ENCODE assay signal across 17 mouse cellular contexts in the genomic region with DNA sequence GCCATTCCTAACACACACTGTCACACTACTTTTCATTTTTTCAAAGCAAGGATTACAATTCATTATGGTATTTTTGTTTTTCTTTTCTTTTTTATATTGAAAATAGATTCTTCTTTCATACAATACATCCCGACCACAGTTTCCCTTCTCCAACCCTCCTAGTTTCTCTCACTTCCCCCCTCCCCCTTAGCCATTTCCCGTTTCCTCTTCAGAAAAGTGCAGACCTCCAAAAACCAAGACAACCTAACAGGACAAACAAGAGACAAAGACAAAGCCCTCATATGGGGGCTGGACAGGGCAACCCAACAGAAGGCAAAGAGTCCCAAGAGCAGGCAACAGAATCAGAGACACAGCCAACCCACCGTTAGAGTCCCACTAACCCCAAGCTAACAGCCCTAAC.
"Had no signal": no experiment of that assay in that cellular context is flagged by ENCODE, and none has a peak within 500 bp of the region (broad histone marks: within the 10 kb centered on the region; RNA-seq: fewer than 3 reads in every experiment).

No protein-coding gene starts in this region.

- H3K9ac ChIP-seq: liver, embryonic 15.5 days; lung, embryonic 14.5 days; midbrain, embryonic 12.5 days; neural tube, embryonic 13.5 days; neural tube, embryonic 15.5 days had no signal

- H3K4me3 ChIP-seq: liver, embryonic 15.5 days; midbrain, embryonic 10.5 days; midbrain, embryonic 12.5 days; neural tube, embryonic 13.5 days; neural tube, embryonic 15.5 days had no signal

- H3K27me3 ChIP-seq: liver, embryonic 15.5 days; midbrain, embryonic 12.5 days; neural tube, embryonic 13.5 days; neural tube, embryonic 15.5 days had no signal

- H3K4me1 ChIP-seq: liver, embryonic 15.5 days; midbrain, embryonic 10.5 days; midbrain, embryonic 12.5 days; neural tube, embryonic 13.5 days; neural tube, embryonic 15.5 days had no signal

- H3K9me3 ChIP-seq: liver, embryonic 15.5 days; midbrain, embryonic 10.5 days; midbrain, embryonic 12.5 days; neural tube, embryonic 13.5 days; neural tube, embryonic 15.5 days had no signal

- H3K27ac ChIP-seq: liver, embryonic 15.5 days; midbrain, embryonic 10.5 days; midbrain, embryonic 12.5 days; neural tube, embryonic 13.5 days; neural tube, embryonic 15.5 days had no signal

- DNase-seq: lung, adult 18-20 months; lung, embryonic 14.5 days; lung, postnatal 10 days; lung, postnatal 4 days; midbrain, embryonic 14.5 days; right cerebral cortex, adult 18-20 months; right cerebral cortex, postnatal 25 days; right cerebral cortex, postnatal 4 days; spleen, adult 18-20 months; thymus, adult 18-20 months; thymus, postnatal 14 days; thymus, postnatal 36 days had no signal

- H3K4me2 ChIP-seq: liver, embryonic 15.5 days; lung, embryonic 14.5 days; midbrain, embryonic 12.5 days; neural tube, embryonic 13.5 days; neural tube, embryonic 15.5 days had no signal
